Mouse (Mus musculus): Measurements from ENCODE around the gene Rbpj. TPM values are rescaled to one million over a fixed set of nuclear protein-coding genes. Genes with fewer than 3 reads are reported as not detected.
A peak's percentile ranks its signal among the peaks of the same experiment; 100 is the strongest.

Gene Rbpj
- polyA plus RNA-seq, 1 experiment from 2014 or later: 25.9 TPM

DNA sequence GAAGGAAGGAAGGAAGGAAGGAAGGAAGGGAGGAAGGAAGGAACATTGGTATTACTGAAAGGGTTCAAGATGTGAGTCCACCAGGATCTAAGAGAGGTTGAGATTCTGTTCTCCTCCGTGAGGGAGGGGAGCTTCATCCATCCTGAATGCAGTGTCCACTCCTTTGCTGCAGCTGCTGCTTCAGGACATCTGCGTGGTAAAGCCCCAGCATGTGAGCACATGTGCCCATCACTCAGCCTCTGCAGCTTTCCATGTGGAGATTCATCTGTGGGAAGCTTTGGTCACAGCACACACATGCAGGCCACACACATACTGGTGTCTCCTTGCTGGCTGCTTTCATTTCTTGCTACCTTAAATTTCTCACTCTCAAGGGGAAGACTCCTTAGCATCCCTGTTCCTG lies 50.5 kb downstream of the Rbpj start:
- no peak for ATAC-seq (replicated peaks; ENCODE audit: low FRiP score, low read depth)
- DNase-seq (ENCODE audit: low spot score): no peak
- Histone ChIP-seq H3K27ac (no peak overlapping the region), H3K36me3 (ENCODE audit: insufficient read depth, low read length) (no peaks in the 10 kb centered on the region), H3K9me3 (replicated peaks; ENCODE audit: low read length) (no peaks in the 10 kb centered on the region), H3K4me2 (ENCODE audit: low read length) (no peak overlapping the region), H3K9ac (ENCODE audit: low read depth, low read length) (no peak overlapping the region), H3K4me3 (replicated peaks; ENCODE audit: low read depth, low read length) (no peak overlapping the region), H3K4me1 (replicated peaks; ENCODE audit: insufficient read depth, low read length) (no peaks in the 10 kb centered on the region), H3K27me3 (ENCODE audit: insufficient read depth, low read length) (no peaks in the 10 kb centered on the region)
- WGBS: 87% methylated on average over 2 of the region's 2 CpGs
- TF ChIP-seq CTCF (IDR thresholded peaks at IDR 0.05; ENCODE audit: low read depth): no peak

- Histone ChIP-seq H3K9me3 (replicated peaks; ENCODE audit: low read length) (no peaks in the 10 kb centered on the region), H3K4me3 (replicated peaks; ENCODE audit: low read depth, low read length) (no peak overlapping the region), H3K4me2 (ENCODE audit: low read length) (no peak overlapping the region), H3K27me3 (ENCODE audit: insufficient read depth, low read length) (no peaks in the 10 kb centered on the region), H3K9ac (ENCODE audit: low read depth, low read length) (no peak overlapping the region), H3K27ac (no peak overlapping the region), H3K36me3 (ENCODE audit: insufficient read depth, low read length) (no peaks in the 10 kb centered on the region), H3K4me1 (replicated peaks; ENCODE audit: insufficient read depth, low read length) (no peaks in the 10 kb centered on the region)
- DNase-seq (ENCODE audit: low spot score) (no peak), ATAC-seq (replicated peaks; ENCODE audit: low FRiP score, low read depth) (no peak)
- TF ChIP-seq CTCF (IDR thresholded peaks at IDR 0.05; ENCODE audit: low read depth): no peak
- 78% methylated on average over 8 of the region's 8 CpGs for WGBS
Observed at GRCm38 (mm10) chr5:53517802-53518201, 51.9 kb downstream of the Rbpj start.

GRCm38 (mm10) chr5:53519131-53519530 lies 53.2 kb downstream of the Rbpj start:
- H3K27ac ChIP-seq: no peak overlapping the region
- WGBS: 77% methylated on average over 4 of the region's 4 CpGs
- H3K4me3 ChIP-seq (replicated peaks; ENCODE audit: low read depth, low read length): no peak overlapping the region
- H3K4me2 ChIP-seq (ENCODE audit: low read length): no peak overlapping the region
- no peaks in the 10 kb centered on the region for H3K36me3 ChIP-seq (ENCODE audit: insufficient read depth, low read length)
- ATAC-seq (replicated peaks; ENCODE audit: low FRiP score, low read depth) (no peak), DNase-seq (ENCODE audit: low spot score) (no peak)
- no peak overlapping the region for H3K9ac ChIP-seq (ENCODE audit: low read depth, low read length)
- TF ChIP-seq CTCF (IDR thresholded peaks at IDR 0.05; ENCODE audit: low read depth): no peak
- H3K27me3 ChIP-seq (ENCODE audit: insufficient read depth, low read length): no peaks in the 10 kb centered on the region
- no peaks in the 10 kb centered on the region for H3K9me3 ChIP-seq (replicated peaks; ENCODE audit: low read length)
- no peaks in the 10 kb centered on the region for H3K4me1 ChIP-seq (replicated peaks; ENCODE audit: insufficient read depth, low read length)

DNA sequence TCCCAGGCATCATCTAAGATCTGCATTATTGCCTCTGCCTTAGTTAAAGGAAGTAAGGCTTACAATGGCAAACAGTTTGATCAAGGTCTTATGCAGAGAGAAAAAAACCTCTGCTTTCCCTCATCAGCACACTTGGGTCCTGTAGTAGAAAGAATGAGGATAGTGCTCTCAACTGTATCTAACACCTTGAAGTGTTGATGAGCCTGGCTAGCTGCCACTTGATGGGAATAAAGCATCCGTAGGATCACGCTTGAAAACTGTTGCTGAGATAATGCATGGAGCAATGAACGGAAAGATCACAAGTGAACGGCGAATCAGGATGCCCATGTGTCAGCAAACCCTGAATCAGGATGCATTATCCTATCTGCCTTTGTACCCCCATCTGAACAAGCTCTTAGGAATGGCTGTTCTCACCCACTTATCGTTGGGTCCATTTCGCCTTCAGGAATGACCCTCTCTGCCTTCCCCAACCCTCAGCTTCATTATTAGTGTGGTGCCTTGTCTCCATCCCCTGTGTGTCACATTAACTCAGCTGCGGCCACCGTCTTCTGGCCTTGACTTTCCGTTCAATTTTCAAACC lies 54.1 kb downstream of the Rbpj start:
- Histone ChIP-seq H3K4me1 (replicated peaks; ENCODE audit: insufficient read depth, low read length) (no peaks in the 10 kb centered on the region), H3K4me3 (replicated peaks; ENCODE audit: low read depth, low read length) (no peak overlapping the region), H3K9ac (ENCODE audit: low read depth, low read length) (no peak overlapping the region), H3K27ac (no peak overlapping the region), H3K9me3 (replicated peaks; ENCODE audit: low read length) (no peaks in the 10 kb centered on the region), H3K4me2 (ENCODE audit: low read length) (no peak overlapping the region), H3K36me3 (ENCODE audit: insufficient read depth, low read length) (no peaks in the 10 kb centered on the region), H3K27me3 (ENCODE audit: insufficient read depth, low read length) (no peaks in the 10 kb centered on the region)
- TF ChIP-seq CTCF (IDR thresholded peaks at IDR 0.05; ENCODE audit: low read depth): no peak
- no peak for DNase-seq (ENCODE audit: low spot score)
- ATAC-seq (replicated peaks; ENCODE audit: low FRiP score, low read depth): no peak
- 94% methylated on average over 10 of the region's 10 CpGs for WGBS

- H3K27me3 ChIP-seq (ENCODE audit: insufficient read depth, low read length): no peaks in the 10 kb centered on the region
- WGBS: 33% methylated on average over 3 of the region's 3 CpGs
- H3K27ac ChIP-seq: no peak overlapping the region
- H3K4me1 ChIP-seq (replicated peaks; ENCODE audit: insufficient read depth, low read length): no peaks in the 10 kb centered on the region
- H3K9ac ChIP-seq (ENCODE audit: low read depth, low read length): no peak overlapping the region
- no peaks in the 10 kb centered on the region for H3K36me3 ChIP-seq (ENCODE audit: insufficient read depth, low read length)
- TF ChIP-seq CTCF (IDR thresholded peaks at IDR 0.05; ENCODE audit: low read depth): no peak
- H3K4me2 ChIP-seq (ENCODE audit: low read length): no peak overlapping the region
- H3K9me3 ChIP-seq (replicated peaks; ENCODE audit: low read length): no peaks in the 10 kb centered on the region
- no peak for ATAC-seq (replicated peaks; ENCODE audit: low FRiP score, low read depth)
- peak; percentile 37 for DNase-seq (ENCODE audit: low spot score)
- H3K4me3 ChIP-seq (replicated peaks; ENCODE audit: low read depth, low read length): no peak overlapping the region
Observed at GRCm38 (mm10) chr5:53523046-53523445, 57.1 kb downstream of the Rbpj start.

DNA sequence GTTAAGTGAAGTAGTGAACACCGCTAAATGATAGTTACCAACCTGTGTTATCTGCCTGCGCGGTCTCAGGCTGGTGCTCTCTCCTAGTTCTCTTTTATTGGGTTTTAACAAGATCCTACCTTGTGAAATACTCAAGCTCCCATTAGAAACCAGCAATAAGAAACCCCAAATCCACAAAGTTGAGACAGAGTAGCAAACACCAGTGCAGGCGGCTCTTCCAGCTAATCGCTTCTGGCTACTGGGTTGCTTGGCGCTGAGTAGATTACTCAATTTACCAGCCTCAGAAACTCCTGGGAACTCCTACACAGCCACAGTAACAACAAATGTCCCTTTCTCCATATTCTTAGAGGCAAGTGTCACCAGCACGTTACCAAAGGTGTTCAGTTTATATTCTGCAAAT lies 58.2 kb downstream of the Rbpj start:
- H3K4me2 ChIP-seq (ENCODE audit: low read length): no peak overlapping the region
- ATAC-seq (replicated peaks; ENCODE audit: low FRiP score, low read depth) (no peak), DNase-seq (ENCODE audit: low spot score) (no peak)
- no peak overlapping the region for H3K4me3 ChIP-seq (replicated peaks; ENCODE audit: low read depth, low read length)
- H3K9ac ChIP-seq (ENCODE audit: low read depth, low read length): no peak overlapping the region
- no peak for TF ChIP-seq CTCF (IDR thresholded peaks at IDR 0.05; ENCODE audit: low read depth)
- no peaks in the 10 kb centered on the region for H3K27me3 ChIP-seq (ENCODE audit: insufficient read depth, low read length)
- H3K36me3 ChIP-seq (ENCODE audit: insufficient read depth, low read length): no peaks in the 10 kb centered on the region
- H3K9me3 ChIP-seq (replicated peaks; ENCODE audit: low read length): no peaks in the 10 kb centered on the region
- H3K27ac ChIP-seq: no peak overlapping the region
- no peaks in the 10 kb centered on the region for H3K4me1 ChIP-seq (replicated peaks; ENCODE audit: insufficient read depth, low read length)
- WGBS: 93% methylated on average over 7 of the region's 7 CpGs

- H3K36me3 ChIP-seq (ENCODE audit: insufficient read depth, low read length): no peaks in the 10 kb centered on the region
- no peak overlapping the region for H3K4me2 ChIP-seq (ENCODE audit: low read length)
- no peak overlapping the region for H3K4me3 ChIP-seq (replicated peaks; ENCODE audit: low read depth, low read length)
- no peak for TF ChIP-seq CTCF (IDR thresholded peaks at IDR 0.05; ENCODE audit: low read depth)
- H3K27me3 ChIP-seq (ENCODE audit: insufficient read depth, low read length): no peaks in the 10 kb centered on the region
- no peaks in the 10 kb centered on the region for H3K4me1 ChIP-seq (replicated peaks; ENCODE audit: insufficient read depth, low read length)
- 73% methylated on average over 5 of the region's 5 CpGs for WGBS
- no peak for DNase-seq (ENCODE audit: low spot score)
- ATAC-seq (replicated peaks; ENCODE audit: low FRiP score, low read depth): no peak
- H3K9me3 ChIP-seq (replicated peaks; ENCODE audit: low read length): no peaks in the 10 kb centered on the region
- no peak overlapping the region for H3K9ac ChIP-seq (ENCODE audit: low read depth, low read length)
- H3K27ac ChIP-seq: no peak overlapping the region
Observed at GRCm38 (mm10) chr5:53524831-53525230, 58.9 kb downstream of the Rbpj start.

Data from kidney, postnatal 0 days (tissue).